Mouse (Mus musculus): ENCODE measurements around the gene Glt1d1. TPM values are rescaled to one million over a fixed set of nuclear protein-coding genes. Genes with fewer than 3 reads are reported as not detected.

The Glt1d1 gene
- polyA plus RNA-seq, 1 experiment from 2014 or later, result 2.8 TPM

DNA sequence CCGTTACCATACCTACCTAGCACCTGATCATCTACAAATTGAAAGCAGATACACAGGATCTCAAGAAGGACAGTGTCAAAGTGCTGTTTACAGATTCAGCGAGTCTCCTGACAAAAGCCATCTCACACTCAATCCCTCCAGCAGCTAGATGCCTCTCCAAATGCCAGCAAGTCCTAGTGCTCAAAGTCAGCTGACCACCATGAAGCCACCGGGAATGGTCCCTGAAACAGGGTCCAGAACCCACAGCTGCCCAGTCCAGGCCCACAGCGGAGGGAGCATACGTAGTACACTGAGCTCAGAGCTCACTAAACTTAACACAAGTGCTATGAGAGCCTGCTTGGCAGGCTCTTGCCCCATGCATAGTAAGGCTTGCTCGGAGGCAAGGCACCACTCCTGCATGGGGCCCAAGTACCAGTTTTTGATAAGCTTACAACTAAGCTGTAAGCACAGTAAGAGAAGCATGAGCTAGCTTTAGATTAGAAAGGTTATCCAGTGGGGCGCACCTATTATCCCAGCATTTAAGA is 22.8 kb upstream of the Glt1d1 start:
- Histone ChIP-seq H3K36me3 (ENCODE audit: control insufficient read depth, insufficient read depth, low read length) (peaks cover 13% of the 10 kb centered on the region), H3K4me3 (ENCODE audit: low read depth, low read length) (no peak overlapping the region), H3K9ac (replicated peaks; ENCODE audit: low read depth, low read length) (no peak overlapping the region), H3K9me3 (ENCODE audit: control insufficient read depth, low read length) (no peaks in the 10 kb centered on the region), H3K4me1 (ENCODE audit: control insufficient read depth, insufficient read depth, low read length) (peaks cover 10% of the 10 kb centered on the region; the same call in 1 of the 2 replicates), H3K27me3 (ENCODE audit: control insufficient read depth, insufficient read depth, low read length) (no peaks in the 10 kb centered on the region), H3K27ac (ENCODE audit: low read depth, low read length) (no peak overlapping the region), H3K4me2 (ENCODE audit: low read depth, low read length) (no peak overlapping the region)
- ATAC-seq (ENCODE audit: low read depth), result no peak
- 92% methylated on average over 7 of the region's 7 CpGs for WGBS

DNA sequence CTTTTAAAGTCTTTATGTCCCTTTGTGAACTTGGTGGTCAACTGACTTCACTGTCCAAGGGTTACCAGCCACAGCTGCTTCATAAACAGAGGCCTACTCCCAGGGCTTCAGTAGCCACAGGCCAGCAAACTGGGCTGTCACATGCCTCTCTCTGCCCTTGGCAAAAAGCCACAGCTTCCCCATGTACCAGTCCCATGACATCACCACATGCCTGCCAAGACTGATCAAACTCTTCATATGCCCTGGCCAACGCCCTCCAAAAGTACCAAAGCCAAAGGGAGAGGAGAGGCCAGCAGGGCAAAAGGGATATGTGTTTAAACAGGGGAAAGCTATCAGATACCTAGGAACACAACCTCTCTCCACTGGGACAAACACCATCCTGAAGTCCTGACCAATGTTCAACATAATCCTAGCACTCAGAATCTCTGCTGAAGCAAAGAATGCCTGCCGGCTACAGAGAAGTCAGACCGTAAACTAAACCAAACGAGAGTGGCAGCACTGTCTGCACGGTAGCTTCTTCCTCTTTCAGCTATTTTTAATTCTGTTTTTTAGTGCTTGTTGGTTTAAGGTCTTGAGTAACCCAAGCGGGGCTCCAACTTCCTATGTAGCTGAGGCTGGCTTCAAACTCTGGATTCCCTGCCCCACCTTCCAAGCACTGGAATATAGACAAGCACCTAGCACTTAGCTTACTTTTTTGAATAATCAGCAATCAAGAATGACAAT is 21.1 kb upstream of the Glt1d1 start:
- Histone ChIP-seq H3K4me2 (ENCODE audit: low read depth, low read length) (no peak overlapping the region), H3K27me3 (ENCODE audit: control insufficient read depth, insufficient read depth, low read length) (no peaks in the 10 kb centered on the region), H3K4me3 (ENCODE audit: low read depth, low read length) (no peak overlapping the region), H3K9ac (replicated peaks; ENCODE audit: low read depth, low read length) (no peak overlapping the region), H3K9me3 (ENCODE audit: control insufficient read depth, low read length) (no peaks in the 10 kb centered on the region), H3K4me1 (ENCODE audit: control insufficient read depth, insufficient read depth, low read length) (peaks cover 24% of the 10 kb centered on the region), H3K36me3 (ENCODE audit: control insufficient read depth, insufficient read depth, low read length) (peaks cover 11% of the 10 kb centered on the region), H3K27ac (ENCODE audit: low read depth, low read length) (no peak overlapping the region)
- no peak for ATAC-seq (ENCODE audit: low read depth)
- WGBS, result 78% methylated on average over 6 of the region's 6 CpGs

DNA sequence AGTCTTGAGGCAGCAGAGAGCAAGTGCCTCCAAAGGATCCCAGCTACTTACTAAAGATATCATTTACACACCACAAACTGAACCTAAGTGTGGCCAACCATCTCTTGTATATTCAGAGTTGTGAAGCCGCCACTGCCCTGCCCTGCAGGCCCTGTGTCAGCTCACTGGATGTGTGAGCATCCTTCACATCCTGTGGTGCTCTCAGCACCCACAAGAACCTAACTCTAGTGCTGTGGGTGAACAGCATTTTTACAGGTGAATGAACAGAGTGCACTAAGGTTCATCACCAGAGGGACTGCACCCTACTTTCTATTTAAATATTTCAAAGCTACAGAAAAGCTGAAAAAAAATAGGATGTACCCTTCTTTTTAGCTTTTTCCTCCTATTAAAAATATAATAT is 20.2 kb upstream of the Glt1d1 start:
- WGBS, result 83% methylated on average over 1 of the region's 1 CpGs
- no peak for ATAC-seq (ENCODE audit: low read depth)
- Histone ChIP-seq H3K4me2 (ENCODE audit: low read depth, low read length) (no peak overlapping the region), H3K27ac (ENCODE audit: low read depth, low read length) (no peak overlapping the region), H3K4me1 (ENCODE audit: control insufficient read depth, insufficient read depth, low read length) (peaks cover 29% of the 10 kb centered on the region), H3K9ac (replicated peaks; ENCODE audit: low read depth, low read length) (no peak overlapping the region), H3K36me3 (ENCODE audit: control insufficient read depth, insufficient read depth, low read length) (peaks cover 11% of the 10 kb centered on the region), H3K27me3 (ENCODE audit: control insufficient read depth, insufficient read depth, low read length) (no peaks in the 10 kb centered on the region), H3K4me3 (ENCODE audit: low read depth, low read length) (no peak overlapping the region), H3K9me3 (ENCODE audit: control insufficient read depth, low read length) (no peaks in the 10 kb centered on the region)

GRCm38 (mm10) chr5:127612397-127612796 is 19.7 kb upstream of the Glt1d1 start:
- H3K4me1 ChIP-seq (ENCODE audit: control insufficient read depth, insufficient read depth, low read length), result peaks cover 29% of the 10 kb centered on the region
- no peak overlapping the region for H3K4me2 ChIP-seq (ENCODE audit: low read depth, low read length)
- no peak overlapping the region for H3K4me3 ChIP-seq (ENCODE audit: low read depth, low read length)
- H3K27me3 ChIP-seq (ENCODE audit: control insufficient read depth, insufficient read depth, low read length), result no peaks in the 10 kb centered on the region
- H3K9ac ChIP-seq (replicated peaks; ENCODE audit: low read depth, low read length), result no peak overlapping the region
- no peak overlapping the region for H3K27ac ChIP-seq (ENCODE audit: low read depth, low read length)
- peaks cover 11% of the 10 kb centered on the region for H3K36me3 ChIP-seq (ENCODE audit: control insufficient read depth, insufficient read depth, low read length)
- no peaks in the 10 kb centered on the region for H3K9me3 ChIP-seq (ENCODE audit: control insufficient read depth, low read length)
- 96% methylated on average over 6 of the region's 6 CpGs for WGBS
- ATAC-seq (ENCODE audit: low read depth), result no peak

- Histone ChIP-seq H3K4me3 (ENCODE audit: low read depth, low read length) (peak overlapping the region; percentile 98; the same call in 1 of the 2 replicates), H3K9ac (replicated peaks; ENCODE audit: low read depth, low read length) (no peak overlapping the region), H3K4me2 (ENCODE audit: low read depth, low read length) (peak overlapping the region; percentile 98), H3K4me1 (ENCODE audit: control insufficient read depth, insufficient read depth, low read length) (peaks cover 27% of the 10 kb centered on the region), H3K27me3 (ENCODE audit: control insufficient read depth, insufficient read depth, low read length) (no peaks in the 10 kb centered on the region), H3K36me3 (ENCODE audit: control insufficient read depth, insufficient read depth, low read length) (no peaks in the 10 kb centered on the region), H3K9me3 (ENCODE audit: control insufficient read depth, low read length) (no peaks in the 10 kb centered on the region), H3K27ac (ENCODE audit: low read depth, low read length) (no peak overlapping the region)
- 85% methylated on average over 3 of the region's 3 CpGs for WGBS
- no peak for ATAC-seq (ENCODE audit: low read depth)
These were observed 16.6 kb upstream of the Glt1d1 start for GRCm38 (mm10) chr5:127615459-127615858.

DNA sequence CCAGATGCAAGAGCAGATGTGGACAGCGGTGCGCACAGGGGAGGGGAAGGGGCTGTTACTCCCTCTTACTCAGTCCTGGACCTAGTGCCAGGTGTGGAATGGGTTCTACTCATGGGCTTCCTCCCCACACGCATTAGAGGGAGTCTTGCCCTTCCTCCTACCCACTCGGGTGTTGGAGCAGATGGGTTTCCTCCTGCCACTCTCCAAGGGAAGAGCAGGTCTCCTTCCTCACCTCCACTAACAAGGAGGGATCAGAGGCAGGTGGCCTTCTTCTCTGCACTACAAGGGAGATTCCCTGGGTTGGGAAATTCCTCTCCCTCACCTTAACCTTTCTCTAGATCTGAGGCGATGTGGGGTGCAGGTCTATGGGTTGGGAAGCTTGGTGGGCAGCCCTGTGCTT is 15.9 kb upstream of the Glt1d1 start:
- H3K27me3 ChIP-seq (ENCODE audit: control insufficient read depth, insufficient read depth, low read length), result no peaks in the 10 kb centered on the region
- 11% methylated on average over 4 of the region's 5 CpGs for WGBS
- H3K9me3 ChIP-seq (ENCODE audit: control insufficient read depth, low read length), result no peaks in the 10 kb centered on the region
- H3K4me2 ChIP-seq (ENCODE audit: low read depth, low read length), result peak overlapping the region; percentile 98
- peak overlapping the region; percentile 98 for H3K4me3 ChIP-seq (ENCODE audit: low read depth, low read length)
- H3K36me3 ChIP-seq (ENCODE audit: control insufficient read depth, insufficient read depth, low read length), result no peaks in the 10 kb centered on the region
- no peak for ATAC-seq (ENCODE audit: low read depth)
- H3K9ac ChIP-seq (replicated peaks; ENCODE audit: low read depth, low read length), result peak overlapping the region; percentile 99
- no peak overlapping the region for H3K27ac ChIP-seq (ENCODE audit: low read depth, low read length)
- H3K4me1 ChIP-seq (ENCODE audit: control insufficient read depth, insufficient read depth, low read length), result peaks cover 23% of the 10 kb centered on the region

DNA sequence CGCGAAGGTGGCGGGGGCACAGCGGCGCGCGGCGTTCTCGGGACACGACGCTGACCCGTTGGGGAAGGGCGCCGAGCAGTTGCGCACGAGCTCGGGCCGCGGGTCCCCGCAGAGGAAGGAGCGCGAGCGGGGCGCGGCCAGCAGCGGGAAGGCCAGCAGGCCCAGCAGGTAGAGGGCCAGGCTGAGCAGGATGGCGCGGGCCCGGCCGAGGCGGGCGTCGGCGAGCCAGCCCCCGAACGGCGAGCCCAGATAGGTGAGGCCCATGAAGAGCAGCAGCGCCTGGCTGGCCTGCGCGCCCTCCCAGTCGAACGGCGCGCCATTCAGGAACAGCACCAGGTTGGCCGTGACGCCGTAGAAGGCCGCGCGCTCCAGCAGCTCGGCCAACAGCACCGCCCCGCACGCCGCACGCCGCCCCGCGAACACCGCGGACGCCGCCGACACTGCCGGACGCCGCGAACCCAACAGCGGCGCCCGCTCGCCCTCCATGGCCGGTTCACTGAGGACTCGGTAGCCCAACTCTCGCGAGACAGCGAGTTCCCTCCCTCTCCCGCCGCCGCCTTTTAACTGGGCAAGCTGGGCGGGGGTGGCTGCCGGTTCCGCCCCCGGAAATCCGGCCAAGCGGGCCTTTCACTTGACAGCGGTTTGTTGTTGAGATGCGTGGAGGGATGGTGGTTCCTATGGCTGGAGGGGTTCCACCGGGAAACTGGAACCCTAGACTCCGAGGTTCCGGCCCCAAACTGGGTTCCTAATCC is 15.0 kb upstream of the Glt1d1 start:
- Histone ChIP-seq H3K27me3 (ENCODE audit: control insufficient read depth, insufficient read depth, low read length) (no peaks in the 10 kb centered on the region), H3K9ac (replicated peaks; ENCODE audit: low read depth, low read length) (peak overlapping the region; percentile 99), H3K27ac (ENCODE audit: low read depth, low read length) (peak overlapping the region; percentile 66), H3K9me3 (ENCODE audit: control insufficient read depth, low read length) (no peaks in the 10 kb centered on the region), H3K36me3 (ENCODE audit: control insufficient read depth, insufficient read depth, low read length) (no peaks in the 10 kb centered on the region), H3K4me1 (ENCODE audit: control insufficient read depth, insufficient read depth, low read length) (peaks cover 19% of the 10 kb centered on the region), H3K4me2 (ENCODE audit: low read depth, low read length) (peak overlapping the region; percentile 98), H3K4me3 (ENCODE audit: low read depth, low read length) (peak overlapping the region; percentile 98)
- 0% methylated on average over 65 of the region's 91 CpGs for WGBS
- ATAC-seq (ENCODE audit: low read depth), result peak; percentile 93

DNA sequence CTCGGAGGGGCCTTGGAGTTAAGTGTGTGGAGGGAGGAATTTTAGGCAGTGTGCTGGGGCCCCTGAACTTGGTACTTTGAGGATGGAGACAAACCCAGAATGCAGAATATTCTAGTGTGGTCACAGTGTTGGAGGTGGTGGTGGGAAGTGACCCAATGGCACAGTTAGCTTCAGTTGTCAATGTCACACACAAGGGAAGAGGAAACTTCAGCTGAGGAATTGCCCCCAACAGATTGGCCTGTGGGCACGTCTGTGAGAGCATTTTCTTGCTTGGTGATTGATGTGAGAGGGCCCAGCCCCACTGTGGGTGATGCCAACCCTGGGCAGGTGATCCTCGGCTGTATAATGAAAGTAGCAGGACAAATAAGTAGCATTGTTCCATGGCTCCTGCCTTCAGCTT is 13.2 kb upstream of the Glt1d1 start:
- Histone ChIP-seq H3K36me3 (ENCODE audit: control insufficient read depth, insufficient read depth, low read length) (no peaks in the 10 kb centered on the region), H3K27ac (ENCODE audit: low read depth, low read length) (no peak overlapping the region), H3K4me1 (ENCODE audit: control insufficient read depth, insufficient read depth, low read length) (peaks cover 19% of the 10 kb centered on the region), H3K9me3 (ENCODE audit: control insufficient read depth, low read length) (no peaks in the 10 kb centered on the region), H3K9ac (replicated peaks; ENCODE audit: low read depth, low read length) (no peak overlapping the region), H3K4me3 (ENCODE audit: low read depth, low read length) (no peak overlapping the region), H3K27me3 (ENCODE audit: control insufficient read depth, insufficient read depth, low read length) (no peaks in the 10 kb centered on the region), H3K4me2 (ENCODE audit: low read depth, low read length) (no peak overlapping the region)
- no peak for ATAC-seq (ENCODE audit: low read depth)
- WGBS, result 76% methylated on average over 3 of the region's 3 CpGs

- peaks cover 11% of the 10 kb centered on the region for H3K4me1 ChIP-seq (ENCODE audit: control insufficient read depth, insufficient read depth, low read length)
- H3K4me2 ChIP-seq (ENCODE audit: low read depth, low read length), result no peak overlapping the region
- H3K27ac ChIP-seq (ENCODE audit: low read depth, low read length), result no peak overlapping the region
- H3K4me3 ChIP-seq (ENCODE audit: low read depth, low read length), result no peak overlapping the region
- no peaks in the 10 kb centered on the region for H3K27me3 ChIP-seq (ENCODE audit: control insufficient read depth, insufficient read depth, low read length)
- H3K9ac ChIP-seq (replicated peaks; ENCODE audit: low read depth, low read length), result no peak overlapping the region
- H3K9me3 ChIP-seq (ENCODE audit: control insufficient read depth, low read length), result no peaks in the 10 kb centered on the region
- WGBS, result 79% methylated on average over 8 of the region's 8 CpGs
- no peak for ATAC-seq (ENCODE audit: low read depth)
- H3K36me3 ChIP-seq (ENCODE audit: control insufficient read depth, insufficient read depth, low read length), result no peaks in the 10 kb centered on the region
These were observed 11.7 kb upstream of the Glt1d1 start for GRCm38 (mm10) chr5:127620371-127620770.

Measured in neural tube, embryonic 14.5 days (tissue).